Mouse (Mus musculus): Measurements from ENCODE around the gene Clrn3.

- TF ChIP-seq CTCF (IDR thresholded peaks at IDR 0.05; ENCODE audit: borderline replicate concordance, insufficient read depth, low read depth, low read length), result no peak
- no peak for TF ChIP-seq POLR2A (IDR thresholded peaks at IDR 0.05; ENCODE audit: borderline replicate concordance, insufficient read depth, low read length)
Measured at GRCm38 (mm10) chr7:135539429-135539828, 11.0 kb upstream of the Clrn3 start.

All from cerebellum, adult 2 months (tissue).